Mouse (Mus musculus) hindbrain, embryonic 13.5 days (tissue): Measurements from ENCODE around the gene Usp49. TPM values are rescaled to one million over a fixed set of nuclear protein-coding genes. Genes with fewer than 3 reads are reported as not detected.

Source experiments
- ATAC-seq: fragments of 200-750 bp; cut with Nextera tagmentation; 2 replicates; pipeline ENCODE4 v1.8.0; 2017; ENCODE audit warnings: moderate TSS enrichment; ENCODE audit not compliant: low FRiP score
- H3K27ac ChIP-seq: fragments of 300-500 bp; sonication (generic); 2 replicates; pipeline ENCODE4 v1.5.1; 2015; ENCODE audit warnings: inconsistent platforms, mild to moderate bottlenecking, moderate library complexity
- H3K27me3 ChIP-seq: fragments of 300-500 bp; sonication (generic); 2 replicates; pipeline ENCODE4 v1.6.1; 2015; ENCODE audit warnings: mild to moderate bottlenecking, inconsistent platforms
- H3K36me3 ChIP-seq: fragments of 300-500 bp; sonication (generic); 2 replicates; pipeline ENCODE4 v1.6.1; 2015; ENCODE audit warnings: mild to moderate bottlenecking, inconsistent platforms
- H3K4me1 ChIP-seq: fragments of 300-500 bp; sonication (generic); replicated peaks from 2 replicates; pipeline ENCODE4 v1.6.1; 2015; ENCODE audit warnings: inconsistent platforms
- H3K4me2 ChIP-seq: fragments of 300-500 bp; sonication (generic); 2 replicates; pipeline ENCODE4 v1.6.1; 2015; ENCODE audit warnings: inconsistent platforms, mild to moderate bottlenecking, moderate library complexity
- H3K4me3 ChIP-seq: fragments of 300-500 bp; sonication (generic); 2 replicates; pipeline ENCODE4 v1.5.1; 2015; ENCODE audit warnings: mild to moderate bottlenecking, inconsistent platforms
- H3K9ac ChIP-seq: fragments of 300-500 bp; sonication (generic); 2 replicates; pipeline ENCODE4 v1.6.1; 2015; ENCODE audit warnings: mild to moderate bottlenecking, inconsistent platforms
- H3K9me3 ChIP-seq: fragments of 300-500 bp; sonication (generic); 2 replicates; pipeline ENCODE4 v1.6.1; 2016; ENCODE audit warnings: inconsistent platforms
- WGBS: fragments of 180-500 bp; shearing (Covaris S2); methylation state at CpG from one replicate; pipeline ENCODE4 v1.1.7; 2015; 5-methylcytosine and 5-hydroxymethylcytosine counted together
- polyA plus RNA-seq: library from polyadenylated mRNA; unstranded; fragments of >200 nt; fragmentation: Nextera tagmentation; extraction: Ambion mirVana; gene quantifications from 2 replicates; pipeline ENCODE4 v1.2.1, GENCODE M21; 2015

Gene Usp49
- polyA plus RNA-seq, 1 experiment from 2014 or later, result 8.6 TPM

GRCm38 (mm10) chr17:47663009-47663713, 32.7 kb downstream of the Usp49 start:
- Histone ChIP-seq H3K9ac (no peak overlapping the region), H3K36me3 (peaks cover 14% of the 10 kb centered on the region), H3K4me3 (no peak overlapping the region), H3K27me3 (no peaks in the 10 kb centered on the region), H3K27ac (no peak overlapping the region), H3K4me2 (no peak overlapping the region), H3K4me1 (peaks cover 6% of the 10 kb centered on the region; the same call in 1 of the 2 replicates), H3K9me3 (no peaks in the 10 kb centered on the region)
- WGBS, result 20% methylated on average over 9 of the region's 9 CpGs
- no peak for ATAC-seq

- H3K4me2 ChIP-seq, result no peak overlapping the region
- H3K36me3 ChIP-seq, result peaks cover 12% of the 10 kb centered on the region
- no peaks in the 10 kb centered on the region for H3K9me3 ChIP-seq
- ATAC-seq, result no peak
- 87% methylated on average over 7 of the region's 7 CpGs for WGBS
- H3K27me3 ChIP-seq, result no peaks in the 10 kb centered on the region
- H3K4me1 ChIP-seq, result peaks cover 11% of the 10 kb centered on the region
- no peak overlapping the region for H3K9ac ChIP-seq
- no peak overlapping the region for H3K4me3 ChIP-seq
- no peak overlapping the region for H3K27ac ChIP-seq
Observed at GRCm38 (mm10) chr17:47664474-47664873, 34.0 kb downstream of the Usp49 start.

DNA sequence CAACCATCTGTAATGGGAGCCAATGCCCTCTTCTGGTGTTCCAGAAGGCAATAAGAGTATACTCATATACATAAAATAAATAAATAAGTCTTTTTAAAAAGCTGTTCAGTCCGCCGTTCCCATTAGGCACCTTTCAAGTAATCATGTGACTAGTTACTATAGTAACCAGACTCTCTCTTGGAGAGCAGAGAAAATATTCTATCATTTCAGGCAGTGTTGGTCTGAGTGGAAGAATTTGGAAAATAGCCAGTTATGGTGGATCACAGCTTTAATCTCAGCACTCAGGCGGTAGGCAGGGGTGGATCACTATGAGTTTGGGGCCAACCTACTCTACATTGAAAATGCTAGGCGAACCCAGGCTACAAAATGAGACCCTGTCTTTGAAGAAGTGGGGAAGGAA, 38.7 kb downstream of the Usp49 start:
- peaks cover 19% of the 10 kb centered on the region; the same call in 1 of the 2 replicates for H3K27me3 ChIP-seq
- H3K9ac ChIP-seq, result no peak overlapping the region
- H3K4me2 ChIP-seq, result no peak overlapping the region
- no peaks in the 10 kb centered on the region for H3K9me3 ChIP-seq
- H3K36me3 ChIP-seq, result peaks cover 8% of the 10 kb centered on the region; the same call in 1 of the 2 replicates
- WGBS, result 63% methylated on average over 4 of the region's 4 CpGs
- no peak for ATAC-seq
- H3K4me3 ChIP-seq, result no peak overlapping the region
- H3K4me1 ChIP-seq, result peaks cover 25% of the 10 kb centered on the region
- no peak overlapping the region for H3K27ac ChIP-seq

- H3K4me2 ChIP-seq, result peak overlapping the region; percentile 72
- H3K27me3 ChIP-seq, result peaks cover 19% of the 10 kb centered on the region; the same call in 1 of the 2 replicates
- peak overlapping the region; percentile 39 for H3K4me3 ChIP-seq
- peaks cover 28% of the 10 kb centered on the region for H3K4me1 ChIP-seq
- WGBS, result 10% methylated on average over 14 of the region's 14 CpGs
- peak overlapping the region; percentile 66 for H3K9ac ChIP-seq
- H3K36me3 ChIP-seq, result peaks cover 17% of the 10 kb centered on the region
- H3K9me3 ChIP-seq, result no peaks in the 10 kb centered on the region
- H3K27ac ChIP-seq, result no peak overlapping the region
- peak; percentile 62 for ATAC-seq
Observed at GRCm38 (mm10) chr17:47671988-47672310, 41.5 kb downstream of the Usp49 start.

DNA sequence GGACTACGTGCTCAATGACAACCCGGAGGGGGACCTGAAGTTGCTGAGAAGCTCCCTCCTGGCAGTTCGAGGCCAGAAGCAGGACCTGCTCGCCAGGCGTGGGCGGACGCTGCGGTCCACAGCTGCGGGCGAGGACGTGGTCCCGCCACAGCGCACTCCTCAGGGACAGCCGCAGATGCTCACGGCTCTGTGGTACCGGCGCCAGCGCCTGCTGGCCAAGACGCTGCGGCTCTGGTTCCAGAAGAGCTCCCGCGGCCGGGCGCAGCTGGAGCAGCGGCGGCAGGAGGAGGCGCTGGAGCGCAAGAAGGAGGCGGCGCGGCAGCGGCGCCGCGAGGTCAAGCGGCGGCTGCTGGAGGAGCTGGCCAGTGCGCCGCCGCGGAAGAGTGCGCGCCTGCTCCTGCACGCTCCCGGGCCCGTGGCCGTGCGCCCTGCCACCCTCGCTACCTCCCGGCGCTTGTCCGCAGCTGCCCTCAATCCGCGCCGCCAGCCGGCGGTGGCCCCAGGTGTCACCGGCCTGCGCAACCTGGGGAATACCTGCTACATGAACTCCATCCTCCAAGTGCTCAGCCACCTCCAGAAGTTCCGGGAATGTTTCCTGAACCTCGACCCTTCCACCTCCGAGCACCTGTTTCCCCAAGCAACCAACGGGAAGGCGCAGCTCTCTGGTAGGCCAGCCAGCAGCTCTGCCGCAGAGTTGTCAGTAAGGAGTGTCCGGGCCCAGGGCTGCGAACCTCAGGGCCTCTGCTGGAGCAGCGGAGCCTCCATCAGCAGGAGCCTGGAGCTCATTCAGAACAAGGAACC, 42.0 kb downstream of the Usp49 start:
- Histone ChIP-seq H3K9me3 (no peaks in the 10 kb centered on the region), H3K27me3 (peaks cover 19% of the 10 kb centered on the region; the same call in 1 of the 2 replicates), H3K4me3 (peak overlapping the region; percentile 39), H3K36me3 (peaks cover 19% of the 10 kb centered on the region), H3K27ac (peak overlapping the region; percentile 44; the same call in 1 of the 2 replicates), H3K9ac (peak overlapping the region; percentile 66), H3K4me2 (peak overlapping the region; percentile 72), H3K4me1 (peaks cover 28% of the 10 kb centered on the region)
- WGBS, result 4% methylated on average over 68 of the region's 68 CpGs
- peak; percentile 58 for ATAC-seq

- Histone ChIP-seq H3K27me3 (0 out of 2 replicates have a peak, but pooled peaks cover 9% of the 10 kb centered on the region), H3K9me3 (no peaks in the 10 kb centered on the region), H3K36me3 (peaks cover 56% of the 10 kb centered on the region), H3K4me1 (peaks cover 18% of the 10 kb centered on the region), H3K4me3 (no peak overlapping the region), H3K4me2 (no peak overlapping the region), H3K27ac (no peak overlapping the region), H3K9ac (no peak overlapping the region)
- ATAC-seq, result no peak
- 20% methylated on average over 9 of the region's 9 CpGs for WGBS
Observed at GRCm38 (mm10) chr17:47676581-47676980, 46.1 kb downstream of the Usp49 start.

DNA sequence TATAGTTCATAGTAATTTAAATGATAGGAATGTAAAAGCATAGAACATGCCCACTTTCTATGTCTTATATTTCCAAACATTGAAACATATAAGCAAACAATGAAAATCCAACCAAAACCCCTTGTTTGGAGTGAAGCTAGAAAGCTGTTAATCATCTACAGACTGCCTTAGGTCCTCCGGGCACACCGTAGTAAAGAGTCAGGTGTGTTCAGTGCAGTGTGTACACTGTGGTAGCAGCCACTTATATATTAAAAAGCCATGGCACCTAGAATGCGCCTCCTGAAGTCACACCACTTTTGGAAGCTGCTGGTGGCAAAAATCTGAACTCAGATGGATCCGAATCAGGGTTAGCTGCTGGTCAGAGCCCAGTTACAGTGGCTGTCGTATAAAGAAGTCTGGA, 47.7 kb downstream of the Usp49 start:
- Histone ChIP-seq H3K36me3 (peaks cover 71% of the 10 kb centered on the region), H3K4me3 (no peak overlapping the region), H3K4me1 (peaks cover 4% of the 10 kb centered on the region), H3K27me3 (0 out of 2 replicates have a peak, but pooled peaks cover 3% of the 10 kb centered on the region), H3K9ac (no peak overlapping the region), H3K9me3 (no peaks in the 10 kb centered on the region), H3K27ac (no peak overlapping the region), H3K4me2 (no peak overlapping the region)
- no peak for ATAC-seq
- WGBS, result 94% methylated on average over 5 of the region's 5 CpGs

DNA sequence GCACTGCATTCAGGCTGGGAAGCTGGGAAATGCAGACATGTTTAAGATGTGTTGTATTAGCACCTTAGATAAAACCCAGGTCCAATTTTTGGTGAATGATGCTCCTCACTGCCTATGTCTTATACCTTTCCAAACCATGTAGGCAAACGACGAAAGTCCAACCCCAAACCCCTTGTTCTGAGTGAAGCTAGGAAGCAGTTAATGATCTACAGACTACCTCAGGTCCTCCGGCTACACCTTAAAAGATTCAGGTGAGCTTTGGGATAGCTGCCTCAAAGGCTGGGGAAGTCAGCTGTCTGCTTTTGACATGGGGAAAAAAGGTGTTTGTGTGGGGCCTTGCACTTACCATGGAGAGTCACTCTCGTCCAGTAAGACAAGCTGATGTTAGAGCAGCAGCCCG, 48.2 kb downstream of the Usp49 start:
- Histone ChIP-seq H3K4me3 (no peak overlapping the region), H3K9me3 (no peaks in the 10 kb centered on the region)
- WGBS, result 86% methylated on average over 5 of the region's 5 CpGs

GRCm38 (mm10) chr17:47682836-47683235, 52.3 kb downstream of the Usp49 start:
- H3K9ac ChIP-seq, result no peak overlapping the region
- H3K4me1 ChIP-seq, result peaks cover 15% of the 10 kb centered on the region
- no peak overlapping the region for H3K4me3 ChIP-seq
- H3K9me3 ChIP-seq, result no peaks in the 10 kb centered on the region
- H3K27me3 ChIP-seq, result no peaks in the 10 kb centered on the region
- no peak overlapping the region for H3K4me2 ChIP-seq
- no peak overlapping the region for H3K27ac ChIP-seq
- 95% methylated on average over 4 of the region's 4 CpGs for WGBS
- no peak for ATAC-seq
- peaks cover 80% of the 10 kb centered on the region for H3K36me3 ChIP-seq

More for the DNA sequence above, 48.2 kb downstream of the Usp49 start:
- Histone ChIP-seq H3K9ac (no peak overlapping the region), H3K27ac (no peak overlapping the region), H3K4me2 (no peak overlapping the region), H3K27me3 (no peaks in the 10 kb centered on the region), H3K36me3 (peaks cover 74% of the 10 kb centered on the region), H3K4me1 (0 out of 2 replicates have a peak, but pooled peaks cover 3% of the 10 kb centered on the region)
- ATAC-seq, result no peak

GRCm38 (mm10) chr17:47687409-47688343, 57.2 kb downstream of the Usp49 start:
- peak; percentile 92 for ATAC-seq

GRCm38 (mm10) chr17:47688344-47688607, 57.8 kb downstream of the Usp49 start, which contains the start of gene Tomm6:
Tomm6 (minus strand) TSS chr17:47688386.
- peaks cover 34% of the 10 kb centered on the region for H3K4me1 ChIP-seq
- H3K27me3 ChIP-seq, result peaks cover 21% of the 10 kb centered on the region
- H3K9ac ChIP-seq, result peak within 1 kb of the TSS; percentile 90
- H3K4me2 ChIP-seq, result peak within 1 kb of the TSS; percentile 77
- peaks cover 29% of the 10 kb centered on the region for H3K36me3 ChIP-seq
- ATAC-seq, result no peak
- peak within 1 kb of the TSS; percentile 72 for H3K4me3 ChIP-seq
- 0% methylated on average over 9 of the region's 9 CpGs for WGBS
- H3K9me3 ChIP-seq, result no peaks in the 10 kb centered on the region
- H3K27ac ChIP-seq, result peak within 1 kb of the TSS; percentile 91

More at GRCm38 (mm10) chr17:47687409-47688343, 57.2 kb downstream of the Usp49 start:
- 1% methylated on average over 70 of the region's 70 CpGs for WGBS
- H3K4me2 ChIP-seq, result peak overlapping the region; percentile 77
- peak overlapping the region; percentile 72 for H3K4me3 ChIP-seq
- peaks cover 35% of the 10 kb centered on the region for H3K36me3 ChIP-seq
- peaks cover 34% of the 10 kb centered on the region for H3K4me1 ChIP-seq
- H3K27me3 ChIP-seq, result 0 out of 2 replicates have a peak, but pooled peaks cover 15% of the 10 kb centered on the region
- peak overlapping the region; percentile 90 for H3K9ac ChIP-seq
- peak overlapping the region; percentile 91 for H3K27ac ChIP-seq
- H3K9me3 ChIP-seq, result no peaks in the 10 kb centered on the region
